Mouse (Mus musculus): ENCODE data around the gene Xntrpc.

DNA sequence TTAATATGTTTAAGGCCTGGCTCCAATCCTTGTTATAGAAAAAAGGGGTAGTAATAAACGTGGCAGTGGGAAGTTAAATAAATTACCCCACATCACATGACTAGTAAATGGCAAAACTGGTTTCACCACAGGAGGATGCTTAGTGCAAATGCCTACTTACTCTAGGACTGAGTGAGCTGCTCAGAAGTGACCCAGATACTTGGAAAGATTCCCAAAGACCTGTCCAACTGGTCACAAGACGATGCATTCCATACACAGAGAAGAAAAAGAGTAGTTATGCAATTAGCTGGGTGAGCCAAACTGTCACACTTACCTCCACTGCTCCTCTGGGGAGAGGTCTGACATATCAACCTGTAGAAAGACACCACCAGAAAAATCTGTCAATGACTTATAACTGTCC lies 23.2 kb upstream of the Xntrpc start:
- no peak for TF ChIP-seq CTCF (IDR thresholded peaks at IDR 0.05; ENCODE audit: low read depth)
- no peak for TF ChIP-seq EP300 (optimal IDR thresholded peaks at IDR 0.05)
